Mouse (Mus musculus) embryonic facial prominence, embryonic 10.5 days (tissue): ENCODE data around the gene Bzw1. TPM values are rescaled to one million over a fixed set of nuclear protein-coding genes. Genes with fewer than 3 reads are reported as not detected.
A peak's percentile ranks its signal among the peaks of the same experiment; 100 is the strongest.

ENCODE experiments used
- DNase-seq: peaks from one replicate; pipeline ENCODE4 v3.0.0-alpha.2; 2017; ENCODE audit warnings: low spot score
- H3K27ac ChIP-seq: fragments of 300-500 bp; sonication (generic); replicated peaks from 2 replicates; pipeline ENCODE4 v1.5.1; 2016; ENCODE audit warnings: mild to moderate bottlenecking
- H3K27me3 ChIP-seq: fragments of 300-500 bp; sonication (generic); replicated peaks from 2 replicates; pipeline ENCODE4 v1.6.1; 2016; ENCODE audit warnings: low read depth, mild to moderate bottlenecking; ENCODE audit not compliant: poor library complexity, severe bottlenecking
- H3K36me3 ChIP-seq: fragments of 300-500 bp; sonication (generic); replicated peaks from 2 replicates; pipeline ENCODE4 v1.6.1; 2016; ENCODE audit warnings: mild to moderate bottlenecking, moderate library complexity
- H3K4me1 ChIP-seq: fragments of 300-500 bp; sonication (generic); 2 replicates; pipeline ENCODE4 v1.6.1; 2016
- H3K4me3 ChIP-seq: fragments of 300-500 bp; sonication (generic); 2 replicates; pipeline ENCODE4 v1.5.1; 2016; ENCODE audit warnings: mild to moderate bottlenecking, moderate library complexity
- H3K9me3 ChIP-seq: fragments of 300-500 bp; sonication (generic); 2 replicates; pipeline ENCODE4 v1.6.1; 2016; ENCODE audit warnings: mild to moderate bottlenecking
- WGBS: fragments of 180-500 bp; shearing (Covaris S2); methylation state at CpG from one replicate; pipeline ENCODE4 v1.1.7; 2016; 5-methylcytosine and 5-hydroxymethylcytosine counted together
- polyA plus RNA-seq: library from polyadenylated mRNA; unstranded; fragments of >200 nt; fragmentation: Nextera tagmentation; extraction: Ambion mirVana; gene quantifications from 2 replicates; pipeline ENCODE4 v1.2.1, GENCODE M21; 2016

Bzw1 gene
- polyA plus RNA-seq, 1 experiment from 2014 or later: 444 TPM

DNA sequence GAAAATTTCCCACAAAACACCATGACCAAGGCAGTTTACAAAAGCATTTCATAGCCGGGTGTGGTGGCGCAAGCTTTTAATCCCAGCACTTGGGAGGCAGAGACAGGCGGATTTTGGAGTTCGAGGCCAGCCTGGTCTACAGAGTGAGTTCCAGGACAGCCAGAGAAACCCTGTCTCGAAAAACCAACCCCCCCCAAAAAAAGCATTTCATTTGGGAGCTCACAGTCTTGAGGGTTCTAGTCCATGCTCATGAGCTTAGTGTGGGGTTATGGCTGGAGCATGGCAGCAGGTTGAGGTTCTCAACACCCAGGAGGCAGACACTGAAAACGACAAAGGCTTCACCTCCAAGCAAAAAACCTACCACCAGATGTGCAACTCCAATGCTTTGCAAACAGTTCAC lies 15.4 kb downstream of the Bzw1 start:
- Histone ChIP-seq H3K4me1 (no peaks in the 10 kb centered on the region), H3K27ac (no peak overlapping the region), H3K36me3 (peaks cover 88% of the 10 kb centered on the region), H3K27me3 (no peaks in the 10 kb centered on the region), H3K9me3 (no peaks in the 10 kb centered on the region), H3K4me3 (no peak overlapping the region)
- DNase-seq: no peak
- WGBS: 79% methylated on average over 6 of the region's 6 CpGs

DNA sequence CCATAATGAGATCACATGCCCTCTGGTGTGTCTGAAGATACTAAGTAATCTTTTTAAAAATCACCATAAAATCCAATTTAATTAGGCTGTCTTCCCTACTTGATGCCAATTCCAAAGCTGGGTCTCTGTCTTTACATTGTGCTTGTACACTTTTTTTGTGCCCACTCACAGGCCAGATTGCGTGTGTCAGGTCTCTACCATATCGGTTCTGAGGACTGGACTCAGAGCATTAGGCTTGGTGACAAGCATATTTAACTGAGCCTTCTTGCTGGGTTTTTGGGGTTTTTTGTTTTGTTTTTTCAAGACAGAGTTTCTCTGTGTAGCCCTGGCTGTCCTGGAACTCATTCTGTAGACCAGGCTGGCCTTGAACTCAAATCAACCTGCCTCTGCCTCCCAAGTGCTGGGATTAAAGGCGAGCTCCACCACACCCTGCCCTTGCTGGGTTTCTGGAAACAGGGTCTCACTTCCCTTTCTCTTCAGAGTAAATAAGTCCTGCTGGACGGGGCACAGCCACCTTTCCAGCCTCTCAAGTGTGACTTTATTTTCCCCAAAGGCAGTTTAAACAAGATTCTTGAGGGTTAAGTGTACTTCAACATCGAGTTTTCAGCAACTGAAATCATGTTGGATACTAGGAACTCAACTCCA lies 17.0 kb downstream of the Bzw1 start:
- DNase-seq: no peak
- H3K9me3 ChIP-seq: no peaks in the 10 kb centered on the region
- no peaks in the 10 kb centered on the region for H3K27me3 ChIP-seq
- WGBS: 84% methylated on average over 5 of the region's 5 CpGs
- no peak overlapping the region for H3K4me3 ChIP-seq
- peaks cover 88% of the 10 kb centered on the region for H3K36me3 ChIP-seq
- H3K27ac ChIP-seq: no peak overlapping the region
- no peaks in the 10 kb centered on the region for H3K4me1 ChIP-seq

DNA sequence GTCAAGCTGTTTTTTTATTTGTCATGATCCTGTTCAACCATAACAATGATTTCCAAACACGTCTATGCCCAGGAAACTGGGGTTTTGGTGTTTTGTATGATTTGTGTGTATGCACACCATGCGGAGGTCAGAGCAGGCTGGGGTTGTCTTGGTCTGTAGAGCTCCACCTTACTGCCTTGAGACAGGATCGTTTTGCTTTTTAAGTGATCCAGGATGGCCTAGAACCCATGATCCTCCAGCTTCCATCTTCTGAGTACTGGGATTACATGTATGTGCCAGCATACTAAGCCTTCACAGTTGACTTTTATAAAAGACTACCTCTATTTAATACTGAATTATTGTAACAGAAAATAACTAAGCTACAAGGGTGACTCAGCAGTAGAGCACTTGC lies 17.5 kb downstream of the Bzw1 start:
- DNase-seq: no peak
- 88% methylated on average over 3 of the region's 3 CpGs for WGBS
- Histone ChIP-seq H3K27ac (no peak overlapping the region), H3K27me3 (no peaks in the 10 kb centered on the region), H3K4me3 (no peak overlapping the region), H3K36me3 (peaks cover 88% of the 10 kb centered on the region), H3K9me3 (no peaks in the 10 kb centered on the region), H3K4me1 (no peaks in the 10 kb centered on the region)

DNA sequence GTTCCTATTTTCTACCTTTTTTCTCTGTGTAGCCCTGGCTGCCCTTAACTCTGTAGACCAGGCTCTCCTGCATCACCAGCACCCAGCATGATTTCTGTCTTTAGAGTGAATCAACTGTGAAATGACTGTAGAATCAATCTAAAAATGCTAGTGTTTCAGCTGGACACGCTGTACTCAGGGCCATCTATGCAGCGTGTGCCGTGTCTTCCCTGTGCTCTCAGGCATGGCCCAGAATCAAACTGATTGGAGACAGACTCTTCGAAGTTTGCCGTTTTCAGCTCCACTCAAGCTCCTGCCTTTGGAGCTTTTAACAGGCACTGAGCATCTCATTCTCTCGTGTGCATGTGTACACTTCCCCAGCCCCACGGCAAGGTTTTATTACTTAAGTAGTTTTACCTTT lies 18.1 kb downstream of the Bzw1 start:
- no peak for DNase-seq
- Histone ChIP-seq H3K27me3 (no peaks in the 10 kb centered on the region), H3K27ac (no peak overlapping the region), H3K4me3 (no peak overlapping the region), H3K36me3 (peaks cover 88% of the 10 kb centered on the region), H3K4me1 (no peaks in the 10 kb centered on the region), H3K9me3 (no peaks in the 10 kb centered on the region)
- WGBS: 91% methylated on average over 7 of the region's 7 CpGs

DNA sequence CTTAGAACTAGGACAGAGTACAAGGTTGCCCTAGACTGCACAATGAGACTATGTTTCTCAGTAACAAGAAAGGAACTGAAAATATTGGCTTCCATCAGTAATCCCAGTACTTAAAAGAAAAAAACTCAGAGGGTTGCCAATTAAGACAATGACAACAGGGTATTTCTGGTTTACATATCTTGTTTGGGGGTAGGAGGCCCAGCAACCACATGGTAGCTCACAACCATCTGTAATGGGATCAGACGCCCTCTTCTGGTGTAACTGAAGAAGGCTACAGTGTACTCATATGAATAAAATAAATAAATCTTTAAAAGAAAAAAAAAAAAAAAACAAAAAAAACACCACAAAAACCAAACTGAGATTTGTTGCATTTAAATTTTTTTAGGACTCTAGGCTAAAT lies 22.7 kb downstream of the Bzw1 start:
- no peak overlapping the region for H3K4me3 ChIP-seq
- peaks cover 99% of the 10 kb centered on the region for H3K36me3 ChIP-seq
- H3K4me1 ChIP-seq: no peaks in the 10 kb centered on the region
- H3K27ac ChIP-seq: no peak overlapping the region
- H3K27me3 ChIP-seq: no peaks in the 10 kb centered on the region
- WGBS: 28% methylated on average over 1 of the region's 1 CpGs
- no peak for DNase-seq
- no peaks in the 10 kb centered on the region for H3K9me3 ChIP-seq

DNA sequence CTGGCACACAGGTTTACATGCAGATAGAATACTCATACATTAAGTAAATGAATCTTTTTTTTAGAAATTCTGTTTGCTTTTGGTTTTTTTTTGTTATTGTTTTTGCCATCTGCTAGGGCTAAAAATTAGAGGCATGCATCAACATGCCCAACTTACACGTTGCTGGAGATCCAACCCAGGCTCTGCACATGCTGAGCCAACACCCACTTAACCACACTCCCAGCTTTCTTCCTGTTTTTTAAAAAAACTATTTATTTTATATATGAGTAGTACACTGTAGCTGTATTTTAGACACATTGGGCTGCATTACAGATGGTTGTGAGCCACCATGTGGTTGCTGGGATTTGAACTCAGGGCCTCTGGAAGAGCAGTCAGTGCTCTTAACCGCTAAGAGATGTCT lies 23.4 kb downstream of the Bzw1 start:
- no peak overlapping the region for H3K4me3 ChIP-seq
- peaks cover 99% of the 10 kb centered on the region for H3K36me3 ChIP-seq
- no peak overlapping the region for H3K27ac ChIP-seq
- H3K4me1 ChIP-seq: peaks cover 3% of the 10 kb centered on the region; the same call in 1 of the 2 replicates
- no peaks in the 10 kb centered on the region for H3K27me3 ChIP-seq
- no peaks in the 10 kb centered on the region for H3K9me3 ChIP-seq
- no peak for DNase-seq
- 95% methylated on average over 2 of the region's 2 CpGs for WGBS

DNA sequence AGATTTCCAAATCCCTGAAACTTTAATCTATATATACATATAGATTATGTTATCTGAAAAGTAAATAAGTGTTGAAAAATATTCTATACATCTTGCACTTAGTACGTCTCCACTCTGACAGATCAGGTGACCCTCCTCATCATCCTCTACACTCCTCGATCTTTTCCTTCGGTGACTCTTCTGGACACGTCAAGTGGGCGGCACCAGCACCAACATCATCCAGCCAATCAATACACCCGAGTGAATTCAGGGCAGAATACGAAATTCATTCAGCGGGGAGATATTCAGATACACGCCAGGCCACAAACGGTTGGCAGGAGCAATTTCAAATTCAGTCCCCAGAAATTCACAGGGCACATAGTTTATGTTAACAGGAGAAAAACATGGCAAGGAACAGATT lies 27.3 kb downstream of the Bzw1 start:
- Histone ChIP-seq H3K9me3 (no peaks in the 10 kb centered on the region), H3K27me3 (no peaks in the 10 kb centered on the region), H3K4me3 (no peak overlapping the region), H3K36me3 (peaks cover 69% of the 10 kb centered on the region), H3K4me1 (peaks cover 17% of the 10 kb centered on the region), H3K27ac (no peak overlapping the region)
- no peak for DNase-seq
- WGBS: 91% methylated on average over 10 of the region's 10 CpGs

DNA sequence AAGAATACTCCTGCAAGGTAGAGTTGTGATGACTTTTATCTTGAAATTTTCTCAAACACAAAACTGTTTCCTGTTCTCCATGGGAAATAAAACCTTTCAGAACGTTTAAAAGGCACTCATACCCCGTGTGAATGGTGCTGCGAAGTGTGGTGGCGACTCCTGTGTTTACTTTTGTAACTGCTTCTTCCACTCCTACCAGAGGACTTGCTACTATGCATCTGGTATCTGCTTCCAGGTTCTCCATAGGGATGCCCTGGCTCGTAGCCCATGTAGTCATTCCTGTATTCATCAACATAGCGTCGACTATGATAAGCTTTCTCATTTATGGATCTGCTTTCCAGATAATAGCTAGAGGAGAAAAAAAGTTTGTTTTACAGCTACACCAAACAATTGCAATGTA lies 28.3 kb downstream of the Bzw1 start:
- 83% methylated on average over 7 of the region's 7 CpGs for WGBS
- H3K4me1 ChIP-seq: peaks cover 17% of the 10 kb centered on the region
- no peaks in the 10 kb centered on the region for H3K27me3 ChIP-seq
- no peak overlapping the region for H3K4me3 ChIP-seq
- H3K36me3 ChIP-seq: peaks cover 60% of the 10 kb centered on the region
- no peak overlapping the region for H3K27ac ChIP-seq
- no peak for DNase-seq
- H3K9me3 ChIP-seq: no peaks in the 10 kb centered on the region

DNA sequence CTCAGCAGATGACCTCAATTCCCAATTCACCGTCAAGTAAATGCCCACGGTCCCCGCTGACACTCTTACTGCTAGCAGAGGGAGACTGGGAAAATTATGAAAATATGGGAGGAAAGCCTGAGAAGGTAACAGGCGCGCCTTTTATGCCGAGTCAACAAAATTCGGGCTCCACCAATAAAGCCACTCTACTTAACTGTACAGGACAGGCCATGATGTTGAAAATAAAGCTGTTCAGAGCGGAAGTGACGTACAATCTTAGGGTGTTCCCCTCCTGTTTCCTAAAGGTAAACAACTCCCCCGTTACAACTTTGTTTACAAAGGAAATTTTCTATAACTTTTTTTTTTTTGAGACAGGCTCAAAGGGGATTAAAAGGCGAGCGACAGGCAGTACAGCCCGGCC lies 30.2 kb downstream of the Bzw1 start:
- Histone ChIP-seq H3K27me3 (no peaks in the 10 kb centered on the region), H3K36me3 (peaks cover 41% of the 10 kb centered on the region), H3K9me3 (no peaks in the 10 kb centered on the region), H3K4me3 (peak overlapping the region; percentile 100), H3K4me1 (peaks cover 17% of the 10 kb centered on the region), H3K27ac (peak overlapping the region; percentile 100)
- DNase-seq: peak; percentile 40
- WGBS: 15% methylated on average over 13 of the region's 13 CpGs

DNA sequence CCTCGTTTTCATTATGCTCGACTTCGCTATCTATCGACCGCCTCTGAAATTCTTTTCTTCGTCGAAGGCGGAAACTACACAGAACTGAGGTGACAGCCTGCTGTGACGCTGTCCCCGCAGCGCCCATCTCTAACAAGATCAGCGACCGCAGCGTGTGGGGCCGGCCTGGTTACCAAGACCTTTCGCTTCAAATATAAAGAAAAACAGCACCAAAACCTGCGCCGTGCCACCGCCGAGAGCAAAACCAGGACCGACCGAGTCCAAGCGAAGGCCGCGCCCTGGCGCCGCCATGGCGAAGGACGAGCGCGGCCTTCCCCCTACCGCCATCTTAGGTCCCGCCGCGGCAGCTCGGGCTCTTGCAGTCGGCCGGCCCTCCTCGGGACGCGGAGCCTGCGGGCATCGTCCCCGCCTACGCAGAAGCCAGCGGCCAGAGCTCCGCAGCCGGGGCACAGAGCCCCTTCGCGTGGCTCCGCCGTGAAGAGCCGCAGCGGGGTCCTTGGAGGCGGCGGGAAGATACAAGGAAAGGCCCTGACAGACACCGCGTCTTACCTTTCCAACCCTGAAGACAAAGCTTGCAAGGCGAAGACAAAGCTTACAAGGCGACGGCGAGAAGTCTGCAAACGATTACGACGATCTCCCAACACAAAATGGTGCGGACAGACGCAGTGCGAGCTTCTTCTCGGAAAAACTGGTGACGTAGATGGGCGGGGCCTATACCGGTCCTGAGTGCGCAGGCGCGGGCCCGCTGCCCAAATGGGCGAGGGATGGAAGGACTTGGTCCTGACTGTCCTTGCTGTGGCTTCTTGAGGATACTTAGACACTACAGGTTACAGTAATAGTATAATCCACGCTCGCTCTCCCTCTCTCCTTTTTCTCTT lies 30.9 kb downstream of the Bzw1 start, which contains the start of gene Clk1:
Clk1 (minus strand) TSS at position 696 of the 878 bp plus-strand sequence.
- no peaks in the 10 kb centered on the region for H3K9me3 ChIP-seq
- no peaks in the 10 kb centered on the region for H3K27me3 ChIP-seq
- WGBS: under 1% methylated on average over 79 of the region's 79 CpGs
- peaks cover 34% of the 10 kb centered on the region for H3K36me3 ChIP-seq
- peaks cover 17% of the 10 kb centered on the region for H3K4me1 ChIP-seq
- peak within 1 kb of the TSS; percentile 100 for H3K4me3 ChIP-seq
- H3K27ac ChIP-seq: peak within 1 kb of the TSS; percentile 100
- peak; percentile 93 for DNase-seq

DNA sequence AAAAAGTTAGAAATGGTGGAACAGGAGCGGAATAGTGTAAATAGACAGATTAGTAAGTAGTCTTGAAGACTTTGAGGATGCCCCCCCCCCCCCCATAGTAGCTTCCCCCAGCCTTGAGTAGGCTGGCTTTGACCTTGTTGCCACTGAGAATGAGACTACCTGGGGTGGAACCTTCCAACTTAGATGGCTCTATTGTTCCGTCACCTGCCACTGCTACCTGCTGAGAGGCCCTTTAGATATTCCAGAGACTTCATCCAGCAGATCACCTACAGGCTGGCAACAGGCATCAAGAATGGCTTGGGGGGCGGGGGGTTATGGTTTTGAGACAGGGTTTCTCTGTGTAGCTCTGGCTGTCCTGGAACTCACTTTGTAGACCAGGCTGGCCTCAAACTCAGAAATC lies 31.9 kb downstream of the Bzw1 start:
- no peak for DNase-seq
- 81% methylated on average over 3 of the region's 3 CpGs for WGBS
- peaks cover 25% of the 10 kb centered on the region for H3K36me3 ChIP-seq
- H3K4me3 ChIP-seq: peak overlapping the region; percentile 100; the same call in 1 of the 2 replicates
- H3K27ac ChIP-seq: no peak overlapping the region
- H3K27me3 ChIP-seq: no peaks in the 10 kb centered on the region
- peaks cover 17% of the 10 kb centered on the region for H3K4me1 ChIP-seq
- H3K9me3 ChIP-seq: no peaks in the 10 kb centered on the region

DNA sequence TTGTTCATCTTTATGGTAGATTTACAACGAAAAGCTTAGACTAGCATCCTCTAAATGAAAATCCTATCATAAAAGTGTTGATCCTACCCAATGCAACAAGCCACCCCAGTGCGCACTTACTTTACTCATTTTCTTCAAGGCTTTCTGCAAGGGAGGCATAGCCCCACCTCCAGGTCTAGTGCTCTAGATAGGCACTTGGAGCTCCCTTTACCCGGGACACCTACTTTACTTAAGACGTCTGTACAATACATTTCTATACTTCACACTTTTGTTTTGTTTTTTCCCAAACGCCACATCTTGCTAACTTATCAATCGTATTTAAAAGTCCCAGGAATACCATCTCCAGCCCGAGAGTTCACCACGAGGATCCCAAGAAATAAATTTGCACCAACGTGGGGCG lies 52.0 kb downstream of the Bzw1 start:
- DNase-seq: no peak
- H3K4me1 ChIP-seq: peaks cover 22% of the 10 kb centered on the region
- WGBS: 14% methylated on average over 10 of the region's 10 CpGs
- H3K4me3 ChIP-seq: peak overlapping the region; percentile 72
- peak overlapping the region; percentile 91 for H3K27ac ChIP-seq
- H3K9me3 ChIP-seq: no peaks in the 10 kb centered on the region
- peaks cover 57% of the 10 kb centered on the region for H3K36me3 ChIP-seq
- no peaks in the 10 kb centered on the region for H3K27me3 ChIP-seq
